Mouse (Mus musculus) G1E (cell line): ENCODE data around the gene Taz.

Experiments
- CTCF ChIP-seq: IDR thresholded peaks from 2 replicates; pipeline ENCODE4 v1.5.1; 2012; ENCODE audit warnings: low read depth, low read length, inconsistent platforms, mixed read lengths
- TAL1 ChIP-seq: conservative IDR thresholded peaks from 2 replicates; pipeline ENCODE4 v1.6.1; 2012; ENCODE audit warnings: low read depth, low read length, inconsistent platforms, mixed read lengths

- TF ChIP-seq CTCF: no peak
- no peak for TF ChIP-seq TAL1
Measured at GRCm38 (mm10) chrX:74329215-74329671, 47.5 kb downstream of the Taz start.
